Mouse (Mus musculus) myocyte (in vitro differentiated cells): ENCODE measurements at regions not wholly inside any gene's neighbourhood (a gene's known extent, or its start where the extent isn't known, plus 50 kb on each side); places are given as distances from the start of the nearest gene placed in this dataset.

ENCODE experiments used
- POLR2A ChIP-seq: IDR thresholded peaks from one replicate; pipeline ENCODE4 v1.6.1; 2011; ENCODE audit warnings: low read depth, mild to moderate bottlenecking, control low read depth, moderate library complexity; ENCODE audit not compliant: insufficient read length
- POLR2AphosphoS2 ChIP-seq: IDR thresholded peaks from one replicate; pipeline ENCODE4 v1.6.1; 2011; ENCODE audit warnings: low read depth, control low read depth; ENCODE audit not compliant: insufficient read length
- REST ChIP-seq: IDR thresholded peaks from one replicate; pipeline ENCODE4 v1.6.1; 2011; ENCODE audit warnings: mild to moderate bottlenecking, control low read depth, moderate library complexity; ENCODE audit not compliant: insufficient read depth, insufficient read length
- TCF12 ChIP-seq: IDR thresholded peaks from one replicate; pipeline ENCODE4 v1.6.1; 2011; ENCODE audit warnings: mild to moderate bottlenecking, control low read depth; ENCODE audit not compliant: poor library complexity, insufficient read depth, severe bottlenecking
- USF1 ChIP-seq: IDR thresholded peaks from one replicate; pipeline ENCODE4 v1.6.1; 2011; ENCODE audit warnings: low read depth, mild to moderate bottlenecking, control low read depth, moderate library complexity

GRCm38 (mm10) chr10:98352061-98352460 is 562.1 kb upstream of the Atp2b1 start:
- TF ChIP-seq USF1 (no peak), POLR2A (no peak), REST (no peak), POLR2AphosphoS2 (no peak), TCF12 (no peak)
